Mouse (Mus musculus): ENCODE results near the gene Rps24.

- TF ChIP-seq ZNF384 (IDR thresholded peaks at IDR 0.05; ENCODE audit: low read depth, low read length) (no peak), HCFC1 (IDR thresholded peaks at IDR 0.05; ENCODE audit: borderline replicate concordance, insufficient read depth, low read length) (no peak), MAFK (IDR thresholded peaks at IDR 0.05; ENCODE audit: insufficient read depth, low read depth, low read length) (no peak)
Observed at GRCm38 (mm10) chr14:24500845-24501186, 13.9 kb downstream of the Rps24 start.
